Mouse (Mus musculus): ENCODE measurements at regions not wholly inside any gene's neighbourhood (a gene's known extent, or its start where the extent isn't known, plus 50 kb on each side); places are given as distances from the start of the nearest gene placed in this dataset.
"Not testable (repeated sequence)": the region's sequence is repeated elsewhere in the genome, so short reads cannot be mapped to it uniquely, and the experiment has no call there.

- no peak for DNase-seq (ENCODE audit: low spot score)
These were observed 160.7 kb downstream of the Basp1 start for GRCm38 (mm10) chr15:25252648-25253567.

DNA sequence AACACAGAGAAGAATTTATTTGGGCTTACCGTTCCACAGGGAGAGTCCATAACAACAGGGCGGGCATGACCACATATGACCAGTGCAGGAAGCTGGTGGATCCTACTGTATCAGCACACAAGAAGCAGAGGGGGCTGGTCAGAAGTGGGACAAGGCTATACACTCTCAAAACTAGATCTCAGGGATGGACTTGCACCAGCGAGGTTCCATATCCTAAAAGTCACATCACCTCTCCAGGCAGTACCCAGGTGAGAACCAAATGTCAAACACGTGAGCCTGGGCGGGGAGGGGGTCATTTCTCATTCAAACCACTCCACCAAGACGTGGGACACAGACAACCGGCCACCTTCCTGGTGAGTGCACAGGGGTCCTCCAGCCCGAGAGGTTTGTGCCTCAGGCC lies 167.9 kb downstream of the Basp1 start:
- no peak for DNase-seq (ENCODE audit: low spot score)

DNA sequence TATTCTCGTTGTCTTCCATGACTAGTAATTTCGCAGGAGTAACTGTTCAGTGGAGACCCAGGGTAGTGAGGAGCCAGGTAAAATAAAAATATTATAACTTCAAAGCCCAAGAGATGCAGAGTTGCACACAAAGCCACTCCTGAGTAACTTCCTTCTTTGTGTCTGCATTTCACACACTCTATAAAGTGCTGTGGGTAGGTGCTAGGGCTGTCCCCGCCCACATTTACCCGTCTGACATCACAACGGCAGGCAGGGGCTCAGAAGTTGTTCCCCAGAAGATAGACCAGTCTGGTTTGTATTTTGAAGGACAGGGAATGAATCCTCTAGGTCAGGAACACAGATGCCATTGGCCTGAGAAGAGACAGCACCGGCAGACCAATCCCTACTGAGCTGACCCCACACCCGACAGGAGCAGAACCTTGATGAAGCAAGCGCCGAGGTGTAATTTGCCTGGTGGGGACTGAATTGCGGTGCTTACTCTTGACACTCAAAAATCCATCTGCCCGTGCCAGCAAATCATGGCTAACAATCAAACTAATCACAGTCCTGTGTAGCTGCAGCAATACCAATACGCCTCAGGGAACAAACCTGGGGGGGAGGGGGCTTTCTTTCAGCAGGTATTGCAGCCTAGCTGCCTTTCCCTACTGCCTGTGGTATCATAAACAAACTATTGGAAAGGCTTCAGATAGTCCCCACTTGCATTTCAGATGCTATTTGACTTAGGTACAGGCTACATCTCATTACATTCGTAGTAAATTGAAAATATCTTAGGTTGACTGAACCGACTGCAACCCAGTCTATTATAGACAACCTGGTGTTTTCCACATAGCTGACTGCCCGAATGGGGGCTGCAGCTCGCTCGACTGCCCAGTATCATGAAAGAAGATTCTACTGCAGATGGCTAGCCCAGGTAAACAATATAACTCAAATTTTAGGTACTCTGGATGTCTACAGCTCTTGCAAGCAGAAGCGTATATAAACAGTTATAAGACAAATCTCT lies 175.6 kb downstream of the Basp1 start:
- DNase-seq (ENCODE audit: low spot score) = no peak

DNA sequence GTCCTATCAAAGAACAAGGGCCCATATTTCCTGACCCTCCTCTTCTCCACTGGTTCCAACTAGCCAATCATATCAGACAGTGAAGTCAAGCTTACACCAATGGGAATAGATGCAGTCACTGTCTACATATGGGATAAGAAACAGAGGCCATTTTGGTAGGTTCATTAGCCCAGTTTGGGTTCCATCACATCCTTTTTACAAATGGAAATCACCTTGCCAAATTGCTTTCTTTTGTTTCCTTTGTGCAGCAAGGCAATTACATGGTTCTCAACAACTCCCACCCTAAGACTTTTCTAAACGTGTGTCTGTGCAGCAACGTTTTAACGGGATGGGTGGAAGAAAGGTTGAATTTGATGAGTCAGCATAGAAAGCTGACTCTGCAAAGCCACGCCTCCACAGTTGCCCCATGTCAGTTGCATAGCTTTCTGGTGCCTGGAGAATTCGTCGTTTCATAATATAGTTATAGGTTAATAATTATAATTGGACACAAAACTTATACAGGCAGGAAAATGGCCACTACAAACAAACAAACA lies 177.3 kb downstream of the Basp1 start:
- DNase-seq (ENCODE audit: low spot score) = no peak

DNA sequence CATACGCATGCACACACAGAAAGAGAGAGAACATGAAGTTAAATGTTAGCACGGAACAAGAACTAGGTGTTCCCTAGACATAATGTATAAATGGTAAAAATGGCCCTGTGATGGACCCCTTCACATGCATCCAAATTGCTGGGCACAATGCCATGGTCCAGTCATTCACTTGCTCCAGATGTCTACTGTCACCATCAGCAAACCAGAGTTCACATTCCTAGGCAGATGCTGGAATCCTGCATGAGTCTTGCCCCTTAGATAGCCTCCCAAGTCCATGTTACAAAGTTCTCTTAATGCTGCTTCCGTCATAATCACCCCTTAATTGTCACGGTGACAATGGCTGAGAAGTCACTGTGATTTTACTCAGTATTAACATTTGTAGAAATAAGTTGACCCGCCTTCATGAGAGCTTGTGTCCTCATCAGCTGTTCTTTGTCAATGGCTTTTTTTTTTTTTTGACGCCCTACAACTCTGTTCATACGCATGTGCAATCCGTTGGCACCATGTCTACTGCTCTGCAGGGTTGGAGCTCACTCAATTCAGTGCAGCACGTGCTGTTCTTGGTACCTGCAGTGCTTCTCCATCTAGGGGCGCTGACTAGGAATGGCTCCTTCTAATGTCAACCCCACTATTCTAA lies 179.4 kb downstream of the Basp1 start:
- no peak for DNase-seq (ENCODE audit: low spot score)

DNA sequence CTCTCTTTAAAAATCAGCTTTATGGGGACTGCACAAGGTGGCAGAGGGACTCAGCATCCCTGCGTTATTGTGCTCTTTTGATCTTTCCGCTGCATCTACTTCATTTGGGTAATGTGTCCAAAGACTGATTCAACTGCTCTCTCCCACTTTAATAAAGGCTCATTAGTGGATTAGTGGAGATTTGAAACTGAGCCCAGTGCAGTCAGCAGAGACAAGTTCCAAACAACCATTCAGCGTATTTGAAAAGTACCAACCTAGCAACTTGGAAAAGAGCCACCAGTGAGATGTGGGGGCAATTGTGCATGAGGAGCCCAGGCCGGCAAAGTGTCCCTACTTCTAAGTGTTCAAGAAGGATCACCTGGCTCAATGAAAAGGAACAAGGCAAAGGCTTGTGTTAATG lies 183.4 kb downstream of the Basp1 start:
- DNase-seq (ENCODE audit: low spot score) = no peak

DNA sequence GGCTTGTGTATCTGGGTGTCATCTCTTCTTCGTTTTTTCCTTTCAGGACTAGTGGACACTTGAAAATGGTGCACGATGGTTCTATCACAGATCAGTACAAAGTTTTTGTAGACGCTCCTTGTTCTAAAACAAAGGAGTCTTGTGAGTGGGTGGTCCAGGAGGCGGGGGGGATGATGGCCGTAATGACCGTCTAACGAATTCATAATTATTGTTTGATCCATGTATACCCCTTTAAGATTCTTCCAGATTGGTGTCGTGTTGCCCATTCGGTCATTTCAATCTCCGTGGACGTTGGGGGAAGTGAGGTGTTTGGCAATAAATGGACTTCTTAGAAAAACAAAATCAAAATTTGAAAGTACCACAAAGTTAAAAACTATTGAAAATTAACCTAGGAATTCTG lies 183.8 kb downstream of the Basp1 start:
- no peak for DNase-seq (ENCODE audit: low spot score)

GRCm38 (mm10) chr15:25227496-25227895 lies 186.1 kb downstream of the Basp1 start:
- DNase-seq (ENCODE audit: low spot score) = peak; percentile 14

DNA sequence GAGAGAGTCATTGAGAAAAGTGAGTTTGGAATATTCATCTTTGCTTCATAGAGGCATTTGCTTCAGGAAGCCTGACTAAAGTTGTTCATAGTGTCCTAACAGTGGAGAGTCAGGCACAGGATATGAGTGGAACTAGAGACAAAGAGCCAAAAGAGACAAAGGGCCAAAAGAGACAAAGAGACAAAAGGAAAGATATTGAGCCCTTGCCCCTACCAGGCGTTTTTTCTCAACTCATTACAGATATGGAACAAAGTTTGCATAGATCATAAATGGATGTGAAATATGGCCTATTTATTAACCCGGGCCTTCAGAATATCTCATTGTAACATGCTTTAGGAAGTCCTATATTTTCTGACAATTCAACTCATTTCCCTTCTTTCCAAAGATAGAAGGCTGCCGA lies 187.6 kb downstream of the Basp1 start:
- no peak for DNase-seq (ENCODE audit: low spot score)

DNA sequence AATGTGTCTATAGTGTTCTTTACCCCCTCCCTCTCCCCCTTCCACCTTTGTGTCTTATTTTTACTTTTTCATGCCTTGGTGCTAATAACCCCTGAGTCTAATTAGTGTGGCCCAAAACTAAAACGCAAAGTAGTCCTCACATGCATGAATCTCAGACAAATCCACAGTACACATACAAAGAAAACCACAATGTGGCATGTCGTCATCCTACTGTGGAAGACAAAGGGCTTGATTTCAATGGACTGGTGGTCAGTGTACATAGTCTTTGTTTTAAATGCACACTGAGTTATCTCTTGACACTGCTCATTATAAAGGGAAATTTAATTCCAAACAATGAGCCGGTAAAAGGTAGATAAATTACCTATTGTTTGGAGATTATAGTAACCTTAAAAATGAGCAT lies 188.1 kb downstream of the Basp1 start:
- DNase-seq (ENCODE audit: low spot score) = no peak

DNA sequence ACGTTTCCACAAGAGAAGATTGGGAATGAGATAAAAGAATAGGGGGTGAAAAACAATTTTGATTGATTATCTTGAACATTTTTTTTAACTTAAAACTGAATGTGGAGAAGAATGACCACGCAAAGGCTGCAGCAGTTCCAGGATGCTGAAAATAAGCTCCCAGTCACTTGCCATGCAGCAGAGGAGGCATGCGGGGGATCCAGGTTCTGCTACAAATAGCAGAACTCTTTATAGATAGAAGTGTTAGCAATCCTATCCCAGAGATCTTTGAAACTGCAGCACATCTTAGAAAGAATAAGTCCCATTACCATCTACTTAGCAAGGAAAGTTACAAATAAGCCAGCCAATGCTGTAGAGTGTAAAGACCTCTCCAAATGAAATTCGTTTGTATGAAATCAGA lies 191.8 kb downstream of the Basp1 start:
- no peak for DNase-seq (ENCODE audit: low spot score)

DNA sequence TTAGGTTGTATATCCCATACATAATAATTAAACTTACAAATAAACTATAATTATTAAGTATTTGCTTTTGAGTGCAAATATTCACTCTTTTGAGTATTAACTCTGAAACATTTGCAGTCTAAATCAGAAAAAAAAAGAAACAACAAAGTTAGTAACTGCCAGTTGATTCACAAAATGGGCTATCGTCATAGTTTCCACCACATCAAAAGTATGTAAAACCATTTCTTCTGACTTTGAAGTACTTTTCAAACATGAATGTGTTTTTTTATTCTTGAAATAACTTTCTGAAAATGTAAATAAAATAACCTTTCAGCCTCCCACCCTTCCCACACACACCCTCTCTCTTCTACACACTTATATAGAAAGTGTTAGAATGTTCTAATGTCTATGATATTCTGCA lies 197.2 kb downstream of the Basp1 start:
- DNase-seq (ENCODE audit: low spot score) = peak; percentile 62

- DNase-seq (ENCODE audit: low spot score) = no peak
These were observed 211.5 kb downstream of the Basp1 start for GRCm38 (mm10) chr15:25202097-25202496.

DNA sequence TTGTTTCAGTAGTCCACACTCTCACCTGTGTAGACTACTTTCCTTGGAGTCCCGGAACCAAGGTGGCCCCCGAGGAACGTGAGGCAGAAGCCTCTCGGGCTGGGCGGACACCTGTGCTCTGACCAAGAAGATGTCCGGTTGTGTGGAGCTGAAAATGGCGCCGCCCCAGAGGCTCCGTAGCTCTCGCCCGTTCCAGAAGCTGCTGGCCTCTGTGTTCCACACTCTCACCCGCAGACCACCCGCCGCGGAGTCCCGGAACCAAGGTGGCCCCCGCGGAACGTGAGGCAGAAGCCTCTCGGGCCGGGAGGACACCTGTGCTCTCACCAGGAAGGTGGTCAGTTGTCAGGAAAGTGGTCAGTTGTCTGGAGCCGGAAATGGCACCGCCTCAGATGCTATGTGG lies 213.3 kb downstream of the Basp1 start:
- not testable (repeated sequence) for DNase-seq (ENCODE audit: low spot score)

- no peak for DNase-seq (ENCODE audit: low spot score)
These were observed 225.7 kb downstream of the Basp1 start for GRCm38 (mm10) chr15:25187881-25188326.

GRCm38 (mm10) chr15:25172755-25173154 lies 240.8 kb downstream of the Basp1 start:
- no peak for DNase-seq (ENCODE audit: low spot score)

- no peak for DNase-seq (ENCODE audit: low spot score)
These were observed 267.2 kb downstream of the Basp1 start for GRCm38 (mm10) chr15:25146371-25146770.

DNA sequence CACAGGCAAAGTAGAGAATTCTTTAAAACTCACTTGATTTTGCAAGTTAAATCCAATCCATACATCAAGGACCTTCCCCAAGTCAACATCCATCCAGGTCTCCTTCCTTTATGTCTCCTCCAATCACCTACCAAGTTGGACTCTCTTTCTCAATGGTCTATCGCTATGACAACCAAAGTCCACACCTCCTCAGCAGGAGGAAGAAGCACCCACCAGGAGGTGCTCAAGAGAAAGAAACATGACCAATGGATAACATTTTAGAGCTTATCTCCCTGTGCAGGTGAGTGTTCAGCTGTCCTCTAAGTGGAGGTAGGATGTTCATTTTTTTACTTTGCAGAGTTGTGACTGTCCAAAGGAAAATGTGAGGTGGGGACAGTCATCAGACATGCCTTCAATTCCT lies 269.3 kb downstream of the Basp1 start:
- DNase-seq (ENCODE audit: low spot score) = peak; percentile 47

DNA sequence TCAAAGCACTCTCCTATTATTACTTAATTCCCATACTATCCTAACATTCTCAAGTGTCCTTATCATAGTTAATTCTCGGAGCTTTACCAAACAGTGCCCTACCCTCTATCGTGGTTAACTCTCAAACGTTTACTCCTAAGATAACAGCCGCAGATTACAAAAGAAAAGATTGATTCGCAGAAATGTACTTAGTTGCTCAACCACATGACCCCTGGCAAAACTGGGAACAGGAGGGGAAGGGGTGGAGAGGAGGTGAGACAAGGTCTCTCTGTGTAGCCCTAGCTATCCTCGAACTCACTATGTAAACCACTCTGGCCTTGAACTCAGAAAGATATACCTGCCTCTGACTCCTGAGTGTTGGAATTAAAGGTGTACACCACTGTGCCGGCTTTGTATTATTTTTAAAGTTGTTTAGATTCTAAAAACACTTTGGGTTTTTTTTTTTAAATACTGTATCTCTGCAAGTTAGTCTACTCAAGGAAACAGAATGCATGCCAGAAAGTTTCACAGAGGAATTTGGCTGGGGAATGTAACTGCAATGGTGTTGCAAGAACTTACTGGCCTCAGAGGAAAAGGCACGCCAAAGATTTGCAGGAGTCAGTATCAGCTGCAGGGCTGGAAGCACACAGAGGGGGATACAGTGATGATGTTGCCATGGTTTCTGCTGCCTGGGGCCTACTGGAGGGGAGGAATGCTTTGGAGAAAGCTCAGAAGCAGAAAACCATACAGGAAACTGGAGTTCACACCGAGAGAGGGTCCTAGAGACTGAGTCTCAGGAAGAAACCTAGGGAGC lies 273.0 kb downstream of the Basp1 start:
- no peak for DNase-seq (ENCODE audit: low spot score)

DNA sequence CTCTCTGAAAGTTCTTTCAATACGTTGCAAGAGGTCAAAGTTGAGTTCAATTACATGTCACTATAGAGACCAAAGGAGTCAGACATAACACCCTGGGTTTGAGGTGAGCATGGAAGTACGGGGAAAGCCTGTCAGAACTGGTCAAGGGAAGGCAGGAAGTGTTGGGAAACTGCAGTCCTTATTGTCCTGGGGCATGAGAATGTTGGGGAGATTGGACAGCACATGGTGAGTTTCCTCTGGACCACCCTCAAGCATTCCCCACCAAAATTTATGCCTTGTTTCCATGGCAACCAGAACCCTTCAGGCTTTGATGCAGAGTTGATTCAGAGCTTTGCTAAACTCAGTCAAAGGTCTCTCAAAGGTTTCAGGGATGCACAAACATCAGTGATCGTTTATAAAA lies 276.5 kb downstream of the Basp1 start:
- no peak for DNase-seq (ENCODE audit: low spot score)
